In genomic region chr13:102761410-102761809, GRCm38 (mm10) we compare ENCODE assay signal across 25 mouse cellular contexts.
DNase-seq lines count a peak whose midpoint lies in the region; ATAC-seq and TF ChIP-seq lines count a peak whose summit lies in the region.
"Had no signal": no experiment of that assay in that cellular context is flagged by ENCODE, and none has a peak within 500 bp of the region (broad histone marks: within the 10 kb centered on the region; RNA-seq: fewer than 3 reads in every experiment).

No protein-coding gene starts in this region.

- H3K36me3 ChIP-seq in testis, adult 2 months (ENCODE audit: control insufficient read depth, insufficient read depth, low read length) = no peaks in the 10 kb centered on the region

- no peak for DNase-seq in testis, postnatal 10 days (ENCODE audit: low spot score)
- DNase-seq in heart, adult 8-10 months (ENCODE audit: low spot score) = no peak
- DNase-seq: adrenal gland, adult 8-10 months; adrenal gland, postnatal 14 days; adrenal gland, postnatal 36 days; cerebellum, adult 11-12 months; cerebellum, adult 2 months; cerebellum, adult 9-10 months; cerebellum, postnatal 10 days; cerebellum, postnatal 25 days; embryo, embryonic 11 days had no signal

- peak overlapping the region; percentile 73 for H3K4me3 ChIP-seq in testis, adult 2 months (ENCODE audit: control insufficient read depth, low read depth, low read length)
- H3K4me3 ChIP-seq: embryonic facial prominence, embryonic 13.5 days; embryonic facial prominence, embryonic 15.5 days; erythroblast, embryonic 14.5 days; forebrain, embryonic 10.5 days; forebrain, embryonic 12.5 days had no signal

- no peak overlapping the region for H3K27ac ChIP-seq in testis, adult 2 months (ENCODE audit: control insufficient read depth, insufficient read depth, low read depth, low read length)
- H3K27ac ChIP-seq: embryonic facial prominence, embryonic 13.5 days; embryonic facial prominence, embryonic 15.5 days; forebrain, embryonic 10.5 days; forebrain, embryonic 12.5 days had no signal

- H3K27me3 ChIP-seq in testis, adult 2 months (ENCODE audit: control insufficient read depth, insufficient read depth, low read length) = no peaks in the 10 kb centered on the region
- H3K27me3 ChIP-seq: embryonic facial prominence, embryonic 13.5 days; embryonic facial prominence, embryonic 15.5 days; forebrain, embryonic 12.5 days; Patski had no signal

- H3K4me1 ChIP-seq in testis, adult 2 months (ENCODE audit: control insufficient read depth, insufficient read depth, low read length) = no peaks in the 10 kb centered on the region; the same call in 1 of the 2 replicates
- H3K4me1 ChIP-seq: embryonic facial prominence, embryonic 13.5 days; embryonic facial prominence, embryonic 15.5 days; forebrain, embryonic 10.5 days had no signal

- TF ChIP-seq POLR2A in testis, adult 2 months (IDR thresholded peaks at IDR 0.05; ENCODE audit: control insufficient read depth, low read depth, low read length) = no peak

- ATAC-seq in common myeloid progenitor, adult 5-6 weeks (replicated peaks; ENCODE audit: low read depth, poor library complexity, severe bottlenecking) = 0 out of 2 replicates have a peak, but pooled peaks have one; percentile 39
- peak; percentile 45 to 56; a peak in 3 of 4 replicates for ATAC-seq in hematopoietic stem cell, adult 5-6 weeks (replicated peaks in 1 of 2; ENCODE audit: insufficient read depth in 1 of 2, low FRiP score in 2 of 2, low TSS enrichment in 1 of 2, low read depth in 1 of 2, poor library complexity in 2 of 2, severe bottlenecking in 2 of 2)
- ATAC-seq in megakaryocyte-erythroid progenitor cell, adult 5-6 weeks (replicated peaks; ENCODE audit: low FRiP score, low TSS enrichment, poor library complexity, severe bottlenecking) = no peak
- no peak for ATAC-seq in inflammation-experienced regulatory T-cells, adult 6 months
- ATAC-seq: activated CD4-positive, CD25-positive, alpha-beta regulatory T cell, adult 4 months; forebrain, embryonic 14.5 days; forebrain, embryonic 16.5 days; Patski had no signal

- no peak for TF ChIP-seq CTCF in testis, adult 2 months (IDR thresholded peaks at IDR 0.05; ENCODE audit: control insufficient read depth, insufficient read depth, insufficient replicate concordance, low read depth, low read length)

Comparison
In these comparisons a context has a peak if more than half of its experiments do, and no peak if none do; other contexts are left out.
1. ATAC-seq: peak in common myeloid progenitor, adult 5-6 weeks (single experiment) and hematopoietic stem cell, adult 5-6 weeks (2 of 2); none in megakaryocyte-erythroid progenitor cell, adult 5-6 weeks (single experiment) and inflammation-experienced regulatory T-cells, adult 6 months (single experiment).